Mouse (Mus musculus): ENCODE measurements at regions not wholly inside any gene's neighbourhood (a gene's known extent, or its start where the extent isn't known, plus 50 kb on each side); places are given as distances from the start of the nearest gene placed in this dataset.

DNA sequence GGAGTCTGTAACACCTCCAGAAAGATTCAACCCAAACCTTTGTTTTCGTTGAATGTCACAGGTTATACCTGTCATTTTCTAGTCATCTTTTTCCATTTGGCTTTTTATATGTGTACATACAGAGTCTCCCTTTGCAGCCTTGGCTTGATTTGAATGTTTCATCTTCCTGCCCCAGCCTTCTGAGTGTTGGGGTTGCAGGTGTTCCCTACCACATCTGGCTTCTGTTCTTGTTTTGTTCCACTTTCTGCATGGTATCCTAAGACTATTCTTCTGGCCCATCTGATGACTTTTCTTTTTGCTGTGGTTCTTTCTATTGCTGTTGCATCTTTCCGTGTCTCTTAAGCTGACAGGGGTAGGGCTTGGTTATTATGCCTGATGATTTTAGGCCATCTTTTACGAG is 111.3 kb upstream of the Gnao1 start:
- WGBS, result 89% methylated on average over 3 of the region's 3 CpGs
- H3K36me3 ChIP-seq (replicated peaks), result no peaks in the 10 kb centered on the region
- no peaks in the 10 kb centered on the region for H3K4me1 ChIP-seq
- H3K27ac ChIP-seq (replicated peaks), result no peak overlapping the region
- no peaks in the 10 kb centered on the region for H3K27me3 ChIP-seq (replicated peaks; ENCODE audit: low read depth, poor library complexity, severe bottlenecking)
- DNase-seq (ENCODE audit: low spot score), result no peak
- no peaks in the 10 kb centered on the region for H3K9me3 ChIP-seq
- no peak overlapping the region for H3K4me3 ChIP-seq

GRCm38 (mm10) chr8:93701391-93701790 is 108.4 kb upstream of the Gnao1 start:
- H3K4me3 ChIP-seq, result no peak overlapping the region
- 74% methylated on average over 3 of the region's 3 CpGs for WGBS
- H3K27me3 ChIP-seq (replicated peaks; ENCODE audit: low read depth, poor library complexity, severe bottlenecking), result no peaks in the 10 kb centered on the region
- peak; percentile 19 for DNase-seq (ENCODE audit: low spot score)
- no peaks in the 10 kb centered on the region for H3K36me3 ChIP-seq (replicated peaks)
- H3K27ac ChIP-seq (replicated peaks), result no peak overlapping the region
- H3K4me1 ChIP-seq, result no peaks in the 10 kb centered on the region
- H3K9me3 ChIP-seq, result no peaks in the 10 kb centered on the region

GRCm38 (mm10) chr8:93712066-93712706 is 97.6 kb upstream of the Gnao1 start:
- Histone ChIP-seq H3K27ac (replicated peaks) (no peak overlapping the region), H3K4me3 (no peak overlapping the region), H3K4me1 (no peaks in the 10 kb centered on the region), H3K27me3 (replicated peaks; ENCODE audit: low read depth, poor library complexity, severe bottlenecking) (no peaks in the 10 kb centered on the region), H3K9me3 (no peaks in the 10 kb centered on the region), H3K36me3 (replicated peaks) (no peaks in the 10 kb centered on the region)
- DNase-seq (ENCODE audit: low spot score), result no peak
- WGBS, result 91% methylated on average over 3 of the region's 3 CpGs

DNA sequence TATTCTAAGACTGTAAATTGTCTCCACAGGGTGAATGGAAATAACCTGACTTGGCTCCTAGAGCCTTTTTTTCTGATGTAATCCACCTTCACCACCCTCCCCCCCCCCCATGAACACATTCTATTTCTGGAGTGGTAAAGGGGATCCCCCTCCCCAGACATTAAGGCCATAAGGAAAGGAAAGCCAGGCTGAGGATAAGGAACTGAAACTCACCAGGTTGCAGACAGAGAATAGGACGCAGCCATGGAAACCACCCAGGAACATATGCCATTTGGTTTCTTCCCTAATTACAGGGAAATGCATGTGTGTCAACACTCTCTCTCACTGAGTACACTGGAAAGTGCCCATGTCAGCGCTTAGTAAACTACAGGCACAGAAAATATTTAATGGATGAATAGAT is 96.5 kb upstream of the Gnao1 start:
- WGBS, result 87% methylated on average over 2 of the region's 2 CpGs
- Histone ChIP-seq H3K27ac (replicated peaks) (no peak overlapping the region), H3K27me3 (replicated peaks; ENCODE audit: low read depth, poor library complexity, severe bottlenecking) (no peaks in the 10 kb centered on the region), H3K4me3 (no peak overlapping the region), H3K36me3 (replicated peaks) (no peaks in the 10 kb centered on the region), H3K4me1 (no peaks in the 10 kb centered on the region), H3K9me3 (no peaks in the 10 kb centered on the region)
- no peak for DNase-seq (ENCODE audit: low spot score)

- H3K27ac ChIP-seq (replicated peaks), result no peak overlapping the region
- H3K4me1 ChIP-seq, result no peaks in the 10 kb centered on the region
- no peaks in the 10 kb centered on the region for H3K36me3 ChIP-seq (replicated peaks)
- H3K4me3 ChIP-seq, result no peak overlapping the region
- H3K9me3 ChIP-seq, result no peaks in the 10 kb centered on the region
- 92% methylated on average over 15 of the region's 15 CpGs for WGBS
- no peak for DNase-seq (ENCODE audit: low spot score)
- no peaks in the 10 kb centered on the region for H3K27me3 ChIP-seq (replicated peaks; ENCODE audit: low read depth, poor library complexity, severe bottlenecking)
Measured at GRCm38 (mm10) chr8:93724896-93725489, 84.8 kb upstream of the Gnao1 start.

GRCm38 (mm10) chr8:93729124-93729930 is 80.4 kb upstream of the Gnao1 start:
- no peak for DNase-seq (ENCODE audit: low spot score)
- no peaks in the 10 kb centered on the region for H3K9me3 ChIP-seq
- no peaks in the 10 kb centered on the region for H3K27me3 ChIP-seq (replicated peaks; ENCODE audit: low read depth, poor library complexity, severe bottlenecking)
- whole genome bisulfite sequencing, result 78% methylated on average over 15 of the region's 15 CpGs
- H3K4me3 ChIP-seq, result no peak overlapping the region
- no peaks in the 10 kb centered on the region for H3K36me3 ChIP-seq (replicated peaks)
- peaks cover 9% of the 10 kb centered on the region for H3K4me1 ChIP-seq
- no peak overlapping the region for H3K27ac ChIP-seq (replicated peaks)

DNA sequence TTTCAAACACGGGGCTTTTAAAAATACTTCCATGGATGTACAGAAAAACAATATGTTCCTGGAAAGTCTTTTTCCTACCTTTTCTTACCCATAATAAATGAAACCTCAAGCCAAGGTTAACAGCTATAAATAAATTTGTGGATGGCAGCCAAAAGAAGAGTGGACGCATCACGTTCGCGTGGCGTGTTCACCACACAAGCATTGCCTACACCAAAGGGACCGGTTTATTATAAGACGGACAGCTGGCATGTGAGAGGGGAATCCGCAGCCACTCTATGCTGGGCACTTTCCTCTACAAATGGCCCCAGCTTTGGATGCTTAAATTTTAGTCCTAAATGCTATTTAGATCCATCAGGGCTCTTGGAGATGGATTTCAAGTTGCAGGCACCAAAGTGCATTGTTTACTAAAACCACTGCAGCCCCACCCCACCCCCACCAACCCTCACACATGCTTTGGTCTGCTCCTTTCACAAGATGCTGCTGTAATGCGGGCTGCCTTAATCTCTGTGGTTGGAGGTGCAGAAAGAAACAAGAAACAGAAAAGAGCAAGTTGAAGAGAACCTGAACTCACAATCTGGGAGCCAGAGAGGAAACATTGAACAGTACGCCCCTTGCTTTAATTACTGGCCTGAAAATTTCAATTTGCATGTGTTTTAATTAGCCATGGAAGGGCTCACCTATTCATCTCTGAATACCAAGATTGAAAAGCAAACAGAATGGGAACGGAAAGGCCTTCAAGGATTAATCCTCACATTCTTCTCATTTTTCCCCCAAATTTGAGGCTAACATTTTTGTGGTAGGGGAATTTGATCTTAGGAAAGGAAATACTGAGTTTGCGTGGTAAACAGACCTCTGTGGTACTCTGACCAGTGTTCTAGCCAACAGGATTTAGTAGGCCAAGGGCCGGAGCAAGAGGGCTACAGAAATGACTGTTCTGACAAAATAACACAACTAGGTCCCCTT is 78.7 kb upstream of the Gnao1 start:
- 72% methylated on average over 14 of the region's 14 CpGs for WGBS
- H3K27me3 ChIP-seq (replicated peaks; ENCODE audit: low read depth, poor library complexity, severe bottlenecking), result no peaks in the 10 kb centered on the region
- peaks cover 9% of the 10 kb centered on the region for H3K4me1 ChIP-seq
- H3K4me3 ChIP-seq, result no peak overlapping the region
- no peak overlapping the region for H3K27ac ChIP-seq (replicated peaks)
- H3K9me3 ChIP-seq, result no peaks in the 10 kb centered on the region
- no peaks in the 10 kb centered on the region for H3K36me3 ChIP-seq (replicated peaks)
- DNase-seq (ENCODE audit: low spot score), result no peak

DNA sequence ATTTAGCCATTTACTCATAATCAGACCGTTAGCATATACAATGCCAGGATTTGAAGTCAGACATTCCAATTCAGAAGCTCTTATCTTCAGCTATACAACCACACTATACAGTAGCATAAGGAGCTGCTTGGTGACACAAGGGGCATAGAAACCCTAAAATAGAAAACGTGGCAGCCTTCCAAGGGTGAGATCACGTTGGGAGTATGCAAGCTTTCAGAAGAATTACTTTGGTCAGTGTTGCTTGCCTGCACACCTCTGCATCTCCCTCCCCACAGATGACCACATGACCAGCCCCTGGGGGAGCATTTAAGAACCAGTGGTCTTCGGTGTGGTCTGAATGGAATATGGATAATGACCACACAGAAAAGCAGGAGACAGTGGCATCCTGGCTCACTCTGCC is 74.9 kb upstream of the Gnao1 start:
- 84% methylated on average over 4 of the region's 4 CpGs for WGBS
- no peaks in the 10 kb centered on the region for H3K36me3 ChIP-seq (replicated peaks)
- peaks cover 9% of the 10 kb centered on the region for H3K4me1 ChIP-seq
- no peak overlapping the region for H3K27ac ChIP-seq (replicated peaks)
- H3K4me3 ChIP-seq, result no peak overlapping the region
- H3K27me3 ChIP-seq (replicated peaks; ENCODE audit: low read depth, poor library complexity, severe bottlenecking), result no peaks in the 10 kb centered on the region
- no peak for DNase-seq (ENCODE audit: low spot score)
- H3K9me3 ChIP-seq, result no peaks in the 10 kb centered on the region

GRCm38 (mm10) chr8:93740281-93740680 is 69.5 kb upstream of the Gnao1 start:
- no peaks in the 10 kb centered on the region for H3K4me1 ChIP-seq
- no peak overlapping the region for H3K4me3 ChIP-seq
- H3K9me3 ChIP-seq, result no peaks in the 10 kb centered on the region
- no peak overlapping the region for H3K27ac ChIP-seq (replicated peaks)
- DNase-seq (ENCODE audit: low spot score), result no peak
- H3K27me3 ChIP-seq (replicated peaks; ENCODE audit: low read depth, poor library complexity, severe bottlenecking), result no peaks in the 10 kb centered on the region
- WGBS, result 83% methylated on average over 3 of the region's 3 CpGs
- H3K36me3 ChIP-seq (replicated peaks), result no peaks in the 10 kb centered on the region

DNA sequence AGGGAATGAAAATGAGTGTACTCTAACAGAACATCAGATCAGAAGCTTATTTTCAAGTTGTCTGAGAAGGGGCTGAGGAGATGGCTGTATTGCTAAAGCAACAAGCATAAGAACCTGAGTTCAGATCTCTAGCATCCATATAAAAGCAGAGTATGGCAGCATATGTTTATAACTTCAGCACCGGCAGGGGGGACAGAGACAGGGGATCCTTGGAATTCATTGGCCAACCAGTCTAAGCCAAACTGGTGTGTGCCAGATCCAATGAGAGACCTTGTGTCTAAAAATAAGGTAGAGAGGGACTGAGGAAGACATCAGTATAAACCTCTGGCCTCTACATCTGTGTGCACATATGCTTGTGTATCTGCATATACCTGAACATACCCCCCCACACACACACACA is 61.0 kb upstream of the Gnao1 start:
- no peaks in the 10 kb centered on the region for H3K36me3 ChIP-seq (replicated peaks)
- DNase-seq (ENCODE audit: low spot score), result peak; percentile 60
- H3K4me1 ChIP-seq, result no peaks in the 10 kb centered on the region
- 67% methylated on average over 1 of the region's 1 CpGs for WGBS
- no peak overlapping the region for H3K27ac ChIP-seq (replicated peaks)
- no peaks in the 10 kb centered on the region for H3K27me3 ChIP-seq (replicated peaks; ENCODE audit: low read depth, poor library complexity, severe bottlenecking)
- H3K9me3 ChIP-seq, result no peaks in the 10 kb centered on the region
- no peak overlapping the region for H3K4me3 ChIP-seq

DNA sequence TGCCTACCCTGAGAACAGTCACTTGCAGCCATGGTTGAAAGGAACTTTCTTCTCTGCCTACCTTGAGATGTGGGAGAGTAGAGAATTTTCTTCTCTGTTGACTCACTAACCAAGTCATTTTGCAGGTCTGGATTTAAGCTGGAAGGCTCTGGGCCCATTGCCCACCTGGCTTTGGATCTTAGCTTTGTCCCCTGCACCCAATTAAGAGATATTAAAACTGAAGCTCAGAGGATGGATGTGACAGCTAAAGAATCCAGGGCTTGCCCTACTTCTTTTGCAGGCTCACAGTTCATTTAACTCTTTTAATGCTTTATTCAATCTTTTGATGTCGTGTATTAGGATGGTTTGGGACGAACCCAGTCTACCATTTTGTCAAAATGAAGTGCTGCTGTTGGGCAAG is 58.8 kb upstream of the Gnao1 start:
- Histone ChIP-seq H3K4me1 (no peaks in the 10 kb centered on the region), H3K4me3 (no peak overlapping the region), H3K36me3 (replicated peaks) (no peaks in the 10 kb centered on the region), H3K27me3 (replicated peaks; ENCODE audit: low read depth, poor library complexity, severe bottlenecking) (no peaks in the 10 kb centered on the region), H3K27ac (replicated peaks) (no peak overlapping the region), H3K9me3 (no peaks in the 10 kb centered on the region)
- no peak for DNase-seq (ENCODE audit: low spot score)
- 77% methylated on average over 2 of the region's 2 CpGs for WGBS

- H3K36me3 ChIP-seq (replicated peaks), result no peaks in the 10 kb centered on the region
- no peak for DNase-seq (ENCODE audit: low spot score)
- no peaks in the 10 kb centered on the region for H3K4me1 ChIP-seq
- H3K27me3 ChIP-seq (replicated peaks; ENCODE audit: low read depth, poor library complexity, severe bottlenecking), result no peaks in the 10 kb centered on the region
- H3K9me3 ChIP-seq, result no peaks in the 10 kb centered on the region
- WGBS, result 93% methylated on average over 4 of the region's 4 CpGs
- H3K27ac ChIP-seq (replicated peaks), result no peak overlapping the region
- no peak overlapping the region for H3K4me3 ChIP-seq
Measured at GRCm38 (mm10) chr8:93755981-93756380, 53.8 kb upstream of the Gnao1 start.
